Mouse (Mus musculus) liver, adult 2 months (tissue): ENCODE measurements at regions not wholly inside any gene's neighbourhood (a gene's known extent, or its start where the extent isn't known, plus 50 kb on each side); places are given as distances from the start of the nearest gene placed in this dataset.

Experiments used
- CTCF ChIP-seq: fragments of 200-500 bp; IDR thresholded peaks from 2 replicates; pipeline ENCODE4 v1.5.1; 2011; ENCODE audit warnings: low read depth, low read length, control low read depth
- POLR2A ChIP-seq: fragments of 200-500 bp; IDR thresholded peaks from 2 replicates; pipeline ENCODE4 v1.6.1; 2011; ENCODE audit warnings: low read length, control low read depth; ENCODE audit not compliant: insufficient read depth; ENCODE audit errors: extremely low read depth

DNA sequence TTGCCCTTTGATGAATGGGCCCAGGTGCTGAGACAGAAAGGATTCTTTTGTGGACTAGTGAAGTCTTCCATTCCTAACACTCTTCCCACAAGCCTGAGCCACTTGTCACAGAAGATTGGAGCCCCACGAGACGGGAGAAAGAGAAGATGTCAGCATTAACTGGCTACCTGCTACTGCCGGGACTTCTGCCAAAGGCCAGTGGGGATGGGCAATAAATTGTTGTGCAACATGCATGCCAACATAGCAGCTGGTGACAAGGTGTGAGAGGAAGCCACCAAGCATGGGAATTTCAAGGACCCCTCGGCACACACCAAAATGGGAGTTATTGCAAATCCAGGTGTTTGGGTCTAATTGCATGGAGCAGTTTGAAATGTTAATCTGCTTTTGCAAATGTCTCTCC, 63.6 kb upstream of the Rpl10-ps3 start:
- TF ChIP-seq POLR2A (no peak), CTCF (no peak)
